Mouse (Mus musculus): ENCODE measurements around the gene Acer3.

GRCm38 (mm10) chr7:98189745-98190144 lies 131.3 kb downstream of the Acer3 start:
- TF ChIP-seq POLR2A (IDR thresholded peaks at IDR 0.05; ENCODE audit: control insufficient read depth, low read depth, low read length) = no peak
- TF ChIP-seq CTCF (IDR thresholded peaks at IDR 0.05; ENCODE audit: control insufficient read depth, insufficient read depth, insufficient replicate concordance, low read depth, low read length) = no peak

Data from testis, adult 2 months (tissue).